Mouse (Mus musculus) adrenal gland, postnatal 14 days (tissue): ENCODE measurements at regions not wholly inside any gene's neighbourhood (a gene's known extent, or its start where the extent isn't known, plus 50 kb on each side); places are given as distances from the start of the nearest gene placed in this dataset.

ENCODE experiments used
- DNase-seq: peaks from one replicate; pipeline ENCODE4 v3.0.0; 2021; ENCODE audit warnings: mixed read lengths

DNA sequence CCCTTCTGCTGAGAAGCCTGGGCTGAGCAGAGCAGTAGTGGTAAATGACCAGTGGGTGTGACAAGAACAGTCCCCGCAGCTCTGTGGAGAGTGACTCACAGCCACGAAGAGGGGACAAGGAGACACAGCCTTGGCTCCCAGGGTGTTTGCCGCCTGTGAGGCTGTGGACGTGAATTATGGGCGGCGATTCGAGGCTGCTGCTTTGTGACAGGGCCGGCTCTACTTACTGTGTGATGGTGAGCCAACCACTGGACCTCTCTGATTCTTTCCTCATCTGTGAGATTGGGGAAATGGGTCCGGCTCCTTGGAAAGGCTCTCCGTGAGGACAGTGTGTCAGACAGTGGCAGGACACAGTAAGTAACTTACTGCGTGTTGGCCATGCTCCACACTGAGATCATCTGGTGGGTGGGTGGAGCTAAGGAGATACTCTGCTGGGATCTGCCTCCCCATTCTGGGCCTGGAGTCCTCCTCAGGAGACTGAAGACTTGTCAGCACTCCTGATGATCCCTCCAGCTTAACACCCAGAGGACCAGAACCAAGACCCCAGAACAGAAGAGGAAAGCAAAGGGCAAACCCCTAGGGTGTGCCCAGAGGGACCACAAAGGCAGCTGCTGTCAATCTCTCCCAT lies 233.3 kb upstream of the Tle3 start:
- peak; percentile 69 for DNase-seq

DNA sequence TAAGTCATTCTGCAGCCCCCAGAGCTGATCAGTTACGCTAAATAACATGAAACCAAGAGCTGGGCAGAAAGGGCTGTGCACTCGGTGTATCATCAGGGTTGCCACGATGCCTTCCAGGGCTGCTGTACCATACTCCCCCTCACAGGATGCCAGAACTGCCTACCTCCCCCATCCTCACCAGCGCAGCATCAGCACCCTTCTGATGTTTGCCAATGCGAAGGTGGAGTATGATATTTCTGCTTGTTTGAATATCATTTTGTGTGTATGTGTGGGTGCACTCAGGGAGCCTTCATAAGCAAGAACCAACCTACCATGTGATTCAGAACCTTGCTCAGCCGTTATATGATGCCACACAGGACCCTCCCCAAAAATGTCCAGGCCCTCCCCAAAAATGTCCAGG lies 229.1 kb upstream of the Tle3 start:
- DNase-seq, result no peak

DNA sequence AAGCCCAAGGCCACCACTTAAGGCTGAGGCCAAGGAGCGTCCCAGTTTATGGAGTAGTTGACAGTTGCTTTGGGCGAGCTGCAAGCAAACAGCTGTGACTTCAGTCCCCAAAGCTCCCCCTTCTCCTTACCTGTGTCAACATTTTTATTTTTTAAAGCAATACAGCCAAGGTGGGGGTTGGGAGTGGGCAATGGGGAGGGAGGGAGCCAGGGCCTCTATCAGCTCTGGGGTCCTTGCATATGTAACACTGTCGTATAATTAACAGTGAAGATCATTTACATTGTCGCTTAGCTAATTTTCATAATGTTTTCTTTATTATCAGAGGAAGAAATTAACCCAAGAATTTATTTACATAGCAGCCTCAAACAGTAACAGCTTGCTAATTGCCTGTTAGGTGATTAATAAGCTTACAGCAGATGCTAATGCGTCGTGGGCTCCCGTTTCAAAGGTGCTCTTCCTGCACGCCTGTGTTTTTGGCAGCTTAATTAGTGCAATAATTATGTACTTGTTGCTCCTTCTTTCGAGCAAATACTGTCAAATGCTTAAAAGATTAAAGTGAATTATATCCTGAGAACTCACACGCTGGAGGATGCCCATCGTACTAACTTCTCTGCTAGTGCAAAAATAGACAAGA lies 227.4 kb upstream of the Tle3 start:
- DNase-seq, result no peak

DNA sequence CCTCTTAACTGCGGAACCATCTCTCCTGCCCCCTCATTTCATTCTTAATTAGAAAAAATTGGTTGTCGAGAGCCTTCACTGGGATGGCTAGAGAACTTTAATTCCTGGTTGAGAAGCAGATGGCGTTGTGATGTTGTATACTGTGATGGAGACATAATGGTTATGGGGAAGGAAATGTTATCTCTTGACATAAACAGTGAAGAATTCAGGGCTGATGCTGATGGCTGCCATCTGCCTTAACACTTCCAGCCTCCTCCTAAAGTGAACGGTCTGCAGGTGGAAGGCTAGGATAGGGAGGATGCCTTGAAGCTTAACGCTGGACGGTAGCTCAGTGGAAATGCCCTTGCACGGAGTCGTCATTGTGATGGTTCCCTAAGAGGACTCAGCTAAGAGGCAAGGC lies 226.4 kb upstream of the Tle3 start:
- no peak for DNase-seq

DNA sequence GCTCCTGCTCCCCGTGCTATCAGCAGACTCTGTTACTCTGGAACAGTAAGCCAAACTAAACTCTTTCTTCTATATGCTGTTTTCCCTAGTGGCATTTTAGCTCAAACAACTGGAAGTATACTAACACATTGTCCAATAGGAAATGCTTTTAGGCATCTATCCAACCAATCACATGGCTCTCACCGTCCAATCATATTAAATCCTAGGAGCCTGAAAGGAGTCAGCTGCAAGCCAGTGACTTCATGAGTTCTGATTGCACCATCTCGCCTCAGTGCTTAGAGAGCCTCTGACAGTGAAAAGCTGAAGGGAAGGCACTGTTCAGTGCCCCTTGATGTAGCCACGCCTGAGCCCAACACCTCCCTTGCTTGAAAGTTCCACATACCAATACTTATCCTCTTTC lies 221.0 kb upstream of the Tle3 start:
- DNase-seq, result no peak

DNA sequence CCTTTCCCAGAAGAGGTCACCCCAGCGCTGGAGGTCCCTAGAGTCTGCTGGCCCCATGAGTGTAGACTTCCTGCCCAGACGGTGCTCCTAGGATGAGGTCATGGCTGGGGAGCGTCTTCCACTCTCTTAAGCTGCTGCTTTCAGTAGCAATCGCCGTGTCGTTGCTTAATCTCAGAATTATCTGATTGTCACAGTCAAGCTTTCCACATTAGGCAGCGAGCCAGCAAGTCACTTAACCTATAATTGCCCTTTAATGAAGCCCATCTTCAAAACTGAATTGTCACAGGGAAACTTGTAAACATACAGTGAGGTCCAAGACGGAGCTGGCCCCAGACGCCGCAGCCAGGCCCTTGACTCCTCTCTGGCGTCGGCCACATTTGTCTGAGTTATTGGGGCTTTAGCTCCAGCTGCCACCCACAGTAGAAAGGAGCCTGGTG lies 220.2 kb upstream of the Tle3 start:
- no peak for DNase-seq

DNA sequence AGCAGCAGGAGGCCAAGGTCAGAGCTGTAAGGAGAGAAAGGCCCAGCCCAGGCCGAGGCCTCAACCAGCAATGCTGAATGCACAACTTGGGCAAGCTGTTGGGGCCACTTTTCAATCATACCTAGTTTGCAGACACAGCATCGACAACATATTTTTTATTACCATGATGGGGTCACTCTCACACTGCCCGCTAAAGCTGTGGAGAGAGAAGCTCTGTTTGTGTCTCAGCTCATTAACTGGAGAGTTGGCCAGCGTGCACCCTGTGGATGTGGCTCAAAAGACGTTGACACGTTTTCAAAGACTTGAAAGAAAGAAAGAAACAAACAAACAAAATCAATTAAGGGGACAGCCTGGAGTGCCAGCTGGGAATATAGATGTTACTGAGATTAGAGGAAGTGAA lies 217.4 kb upstream of the Tle3 start:
- no peak for DNase-seq

DNA sequence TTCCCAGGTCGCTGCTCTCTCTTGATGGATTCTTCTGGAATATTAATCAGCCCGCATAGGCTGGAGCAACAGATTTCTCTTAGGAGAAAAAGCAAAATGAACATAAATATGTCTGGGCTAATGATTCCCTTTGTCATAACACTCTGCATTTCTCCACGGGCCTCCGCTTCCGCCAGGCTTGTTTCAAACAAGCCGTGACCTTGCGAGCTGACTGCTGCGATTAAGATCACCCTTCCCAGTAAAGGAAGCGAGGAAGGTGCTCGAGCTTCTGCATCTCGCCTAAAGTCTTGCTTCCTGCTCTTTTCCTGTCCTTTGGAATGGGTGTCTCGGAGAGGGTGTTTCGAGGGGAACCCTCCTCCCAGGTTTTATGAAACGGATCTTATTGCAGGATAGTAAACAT lies 216.3 kb upstream of the Tle3 start:
- DNase-seq, result peak; percentile 40

DNA sequence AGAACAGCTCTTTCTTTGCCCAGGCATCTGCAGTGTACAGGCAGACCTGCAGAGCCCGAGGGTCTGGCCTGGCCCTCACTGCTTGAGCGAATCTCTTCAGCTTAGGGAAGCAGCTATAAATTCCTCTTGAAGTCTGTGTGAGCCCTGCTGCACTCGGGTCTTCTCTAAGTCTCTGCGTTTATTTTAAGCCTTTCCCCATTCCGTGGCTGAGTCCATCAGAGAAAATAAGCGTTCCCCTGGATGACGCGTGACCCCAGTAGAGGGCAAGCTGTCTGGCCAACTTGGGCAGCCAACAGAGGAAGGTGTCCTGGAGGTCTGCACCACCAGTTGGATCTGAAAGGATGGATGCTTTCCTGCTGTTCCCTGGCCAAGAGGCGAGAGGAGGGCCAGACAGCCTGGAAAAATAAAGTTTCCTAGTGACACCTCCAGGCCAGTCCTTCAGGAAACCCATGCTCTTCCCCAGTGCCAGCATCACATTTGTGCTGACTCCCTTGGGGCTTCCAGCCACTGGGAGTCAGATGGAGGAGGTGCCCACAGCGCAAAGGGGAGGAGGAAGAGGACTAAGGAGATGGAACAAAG lies 213.9 kb upstream of the Tle3 start:
- DNase-seq, result no peak

DNA sequence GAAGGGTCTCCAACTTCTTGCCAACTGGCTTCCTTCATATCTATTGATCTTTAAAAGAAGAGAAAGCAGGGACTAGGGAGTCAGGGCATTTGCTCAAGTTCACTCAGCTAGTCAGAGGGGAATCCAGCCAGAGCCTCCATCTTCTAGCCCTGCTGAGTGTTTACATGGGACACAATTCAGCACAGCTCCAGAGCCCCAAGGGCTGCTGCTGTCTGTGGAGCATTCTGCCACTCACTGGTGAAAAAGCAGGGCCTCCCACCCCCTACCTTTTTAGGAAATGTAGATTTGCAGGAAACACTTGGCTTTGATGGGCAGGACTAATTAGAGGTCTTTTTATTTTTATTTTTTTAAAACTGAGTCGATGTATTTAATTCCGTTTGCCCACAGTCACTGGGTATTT lies 213.0 kb upstream of the Tle3 start:
- no peak for DNase-seq

DNA sequence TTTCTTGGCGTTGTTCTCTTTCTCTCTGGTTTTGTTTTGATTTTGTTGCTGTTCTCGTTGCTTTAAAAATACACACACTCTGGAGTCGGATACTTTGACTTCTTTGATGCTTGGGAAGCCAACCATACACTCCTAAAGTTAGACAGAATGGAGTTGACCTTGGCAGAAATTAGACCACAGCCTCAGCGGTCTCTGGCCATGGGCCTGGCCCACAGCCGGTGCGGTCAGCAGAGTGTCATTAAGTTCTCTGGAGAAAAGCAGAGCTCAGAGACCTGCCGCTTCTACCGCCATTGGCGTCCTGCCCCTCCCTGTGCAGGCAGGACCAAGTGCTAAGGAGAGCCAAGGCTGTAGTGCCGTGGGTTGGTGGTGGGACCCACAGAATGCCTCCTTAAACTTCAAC lies 212.6 kb upstream of the Tle3 start:
- DNase-seq, result no peak

DNA sequence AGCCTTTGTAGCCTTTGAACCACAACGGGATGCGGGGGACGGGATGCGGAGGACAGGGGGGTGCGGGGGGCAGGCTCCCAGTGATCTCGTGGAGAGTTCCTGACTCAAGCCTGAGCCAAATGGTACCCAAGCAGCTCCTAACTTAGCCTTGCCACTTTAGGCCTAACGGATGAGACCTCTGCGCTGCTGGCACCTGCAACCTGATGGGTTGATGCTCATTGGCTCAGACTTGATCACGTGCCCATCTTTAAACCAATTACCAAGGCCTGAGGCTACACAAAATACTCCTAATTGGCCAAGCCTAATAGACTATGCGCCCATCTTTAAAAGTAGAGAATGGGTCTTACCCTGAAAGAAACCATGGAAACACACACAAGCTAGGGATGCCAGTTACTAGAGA lies 209.3 kb upstream of the Tle3 start:
- DNase-seq, result no peak

DNA sequence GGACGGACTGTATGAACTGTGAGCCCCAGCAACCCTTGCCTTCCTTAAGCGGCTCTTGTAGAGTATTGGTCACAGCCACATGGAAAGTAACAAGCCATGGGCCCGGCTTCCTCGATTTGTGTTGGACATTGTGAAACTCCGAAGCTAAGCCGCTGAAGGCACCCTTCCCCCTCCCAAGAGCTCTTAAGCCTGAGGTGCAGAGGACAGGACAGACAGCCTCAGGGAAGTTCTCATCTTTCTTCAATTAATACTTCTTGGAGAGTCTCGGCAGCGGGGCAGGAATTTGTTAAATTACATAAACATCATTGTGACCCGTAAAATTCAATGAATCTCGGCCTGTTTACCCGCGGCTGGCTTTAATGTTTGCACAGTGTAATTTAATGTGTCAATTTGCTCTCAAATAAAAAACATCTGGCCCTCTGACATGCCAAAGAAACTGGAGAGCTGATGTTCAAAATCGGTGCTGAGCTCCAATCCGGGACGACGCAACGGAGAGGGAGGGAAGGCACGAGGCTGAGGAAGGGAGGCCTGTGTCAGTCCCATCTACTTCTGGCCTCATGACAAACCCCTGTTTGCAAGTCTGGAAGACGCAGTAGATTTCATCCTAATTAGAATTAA lies 208.4 kb upstream of the Tle3 start:
- DNase-seq, result no peak

DNA sequence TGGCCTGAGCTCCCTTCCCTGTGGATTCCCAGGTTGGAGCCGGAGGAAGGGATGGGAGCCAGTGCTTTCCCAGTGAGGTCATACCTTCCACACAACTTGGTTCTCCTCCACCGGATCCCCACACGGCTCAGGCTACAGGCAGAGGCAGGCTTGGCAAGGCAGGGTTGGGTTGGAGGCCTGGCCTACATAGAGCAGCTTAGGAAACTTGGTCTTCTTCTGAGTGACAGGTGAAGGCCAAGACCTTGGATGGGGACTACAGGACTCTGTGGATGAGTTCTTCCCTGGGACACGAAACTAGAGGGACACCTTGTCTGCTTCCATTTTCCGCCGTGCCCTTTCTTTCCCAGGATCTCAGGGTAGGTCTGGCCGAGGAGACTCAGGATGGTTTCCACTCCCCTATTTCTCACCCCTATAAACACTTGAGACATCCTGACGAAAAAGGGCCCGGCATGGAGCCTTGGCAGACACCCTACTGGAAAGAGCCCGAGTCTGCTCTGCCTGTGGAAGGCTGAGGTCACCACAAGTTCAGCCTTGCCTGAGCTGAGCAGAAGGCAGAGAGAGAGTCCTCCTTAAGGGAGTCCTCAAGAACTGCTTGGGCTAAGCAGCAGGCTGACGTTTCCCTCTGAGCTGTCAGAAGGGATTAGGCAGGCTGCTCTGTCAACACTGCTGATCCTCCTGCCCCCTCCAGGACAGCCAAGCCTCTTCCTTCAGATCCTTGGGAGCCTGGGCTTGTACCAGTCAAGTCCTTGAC lies 207.5 kb upstream of the Tle3 start:
- DNase-seq, result peak; percentile 71

DNA sequence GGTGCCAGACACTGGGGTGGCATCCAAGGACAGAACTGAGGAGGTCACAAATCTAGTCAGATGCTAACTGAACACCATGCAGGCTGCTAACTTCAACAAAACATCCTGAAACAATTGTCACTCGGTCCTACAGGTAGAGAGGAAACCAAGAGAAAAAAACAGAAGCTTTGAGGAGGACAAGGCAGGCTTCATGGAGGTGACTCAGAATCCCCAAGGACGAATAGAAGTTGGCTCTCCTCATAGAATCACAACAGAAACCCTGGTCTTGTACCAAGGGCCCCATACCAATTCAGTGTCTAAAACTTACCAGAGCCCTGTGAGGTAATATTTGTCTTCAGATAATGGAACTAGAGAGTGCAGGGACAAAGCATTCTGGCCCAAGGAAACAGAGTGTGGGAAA lies 206.1 kb upstream of the Tle3 start:
- DNase-seq, result no peak

DNA sequence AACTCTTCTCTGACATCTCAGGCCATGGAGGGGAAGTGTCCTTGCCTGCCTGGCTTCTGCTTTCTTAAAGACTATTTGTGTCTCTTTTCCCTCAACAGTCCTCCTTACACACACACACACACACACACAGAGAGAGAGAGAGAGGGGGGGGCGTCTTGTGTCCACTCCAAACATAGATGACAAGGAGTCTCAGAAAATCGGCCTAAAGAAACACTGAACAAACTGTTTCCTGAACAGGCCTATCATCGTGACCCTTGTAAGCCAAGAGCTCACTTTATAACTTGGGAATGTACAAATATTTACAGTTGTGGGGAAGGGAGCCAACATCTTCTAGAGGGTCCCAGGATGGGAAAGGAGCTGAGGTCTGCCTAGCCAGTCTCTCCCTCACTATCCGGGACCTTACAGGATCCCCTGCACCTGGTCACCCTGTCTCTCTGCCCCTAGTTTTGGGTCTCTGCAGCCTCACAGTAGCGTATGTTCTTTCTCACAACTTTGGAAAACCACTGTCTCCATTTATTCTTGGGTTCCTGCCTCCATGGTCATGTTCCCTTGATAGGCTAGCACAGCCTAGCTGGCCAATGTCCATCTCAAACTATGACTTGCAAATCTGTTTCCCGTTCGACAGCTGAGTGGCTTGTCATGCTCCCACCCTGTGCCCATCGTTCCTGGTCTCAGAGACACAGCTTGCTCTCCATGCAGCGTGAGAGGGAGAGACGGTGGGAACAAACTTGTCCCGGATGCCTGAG lies 204.9 kb upstream of the Tle3 start:
- no peak for DNase-seq

DNA sequence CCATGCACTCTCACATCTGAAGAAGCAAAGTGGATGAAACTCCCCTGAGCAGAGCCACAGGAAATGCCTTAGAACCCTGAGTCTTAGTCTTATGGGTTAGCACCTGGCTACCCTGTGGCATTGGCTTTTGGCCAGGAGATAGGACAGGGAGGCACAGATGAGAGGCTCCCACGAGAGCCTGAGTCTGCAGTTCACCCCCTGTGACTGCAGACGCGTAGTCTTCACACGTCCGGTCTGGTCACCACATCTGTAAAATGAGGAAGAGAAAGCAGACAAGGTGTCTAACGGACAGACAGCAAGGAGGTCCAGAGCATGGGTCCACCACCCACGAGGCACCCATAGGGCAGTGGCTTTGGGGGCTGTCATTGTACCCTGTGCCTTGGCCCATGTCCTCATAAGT lies 203.2 kb upstream of the Tle3 start:
- DNase-seq, result no peak

DNA sequence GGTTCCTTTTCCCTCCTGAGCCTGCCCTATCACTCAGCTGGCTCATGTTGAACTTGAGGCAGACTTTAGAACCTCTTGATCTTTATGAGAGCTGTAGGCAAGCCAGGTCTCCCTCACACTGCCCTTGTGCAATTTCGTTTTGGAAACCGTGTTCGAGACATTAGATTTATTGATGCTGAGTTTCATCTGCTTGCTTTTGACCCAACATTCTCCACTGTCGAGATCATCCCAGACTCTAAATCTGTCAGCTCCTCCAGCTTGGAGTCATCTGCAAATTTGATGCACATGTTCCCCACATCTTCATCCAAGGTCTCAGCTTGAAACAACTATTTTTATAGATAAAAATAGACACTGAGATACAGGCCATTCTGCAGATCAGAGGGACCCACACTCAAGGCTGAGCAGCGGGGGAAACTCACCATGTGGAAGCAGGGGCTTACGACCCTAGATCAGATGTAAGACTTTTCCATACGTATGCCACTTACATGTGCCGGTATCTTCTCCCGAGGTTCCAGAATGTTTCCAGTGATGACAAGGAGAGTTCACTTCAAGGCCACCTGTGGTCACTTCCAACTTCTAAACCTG lies 202.6 kb upstream of the Tle3 start:
- no peak for DNase-seq

DNA sequence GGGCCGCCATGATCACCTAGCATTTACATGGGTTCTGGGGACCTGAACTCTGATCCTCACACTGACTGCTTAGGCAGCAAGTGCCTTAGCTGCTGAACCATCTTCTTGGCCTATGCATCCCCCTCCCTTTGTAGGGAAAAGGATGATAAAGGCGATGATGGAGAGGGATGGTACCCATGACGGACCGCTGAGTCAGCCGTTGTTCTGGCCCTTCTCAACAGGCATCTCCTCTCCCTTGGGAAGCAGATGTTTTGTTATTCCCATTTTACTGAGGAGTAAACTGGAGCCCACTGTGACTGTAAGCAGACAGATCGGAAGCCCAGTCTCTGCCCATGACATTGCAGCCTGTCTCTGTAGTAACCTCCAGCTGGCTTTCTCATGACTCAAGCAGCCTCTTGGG lies 201.2 kb upstream of the Tle3 start:
- no peak for DNase-seq

DNA sequence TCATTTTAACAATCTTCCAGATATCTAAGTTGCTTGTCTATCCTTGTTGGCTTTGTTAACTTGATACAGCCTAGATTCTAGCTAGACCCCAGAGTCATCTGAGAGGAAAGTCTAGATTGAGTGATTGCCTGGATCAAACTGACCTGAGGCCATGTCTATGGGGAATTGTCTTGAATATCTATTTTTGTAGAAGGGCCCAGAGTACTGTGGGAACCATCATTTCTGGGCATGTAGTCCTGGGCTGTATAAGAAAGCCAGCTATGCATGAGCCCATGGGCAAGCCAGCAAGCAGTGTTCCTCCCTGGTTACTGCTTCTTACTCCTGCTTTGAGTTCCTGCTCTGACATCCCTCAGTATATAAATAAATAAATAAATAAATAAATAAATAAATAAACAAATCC lies 199.7 kb upstream of the Tle3 start:
- no peak for DNase-seq

DNA sequence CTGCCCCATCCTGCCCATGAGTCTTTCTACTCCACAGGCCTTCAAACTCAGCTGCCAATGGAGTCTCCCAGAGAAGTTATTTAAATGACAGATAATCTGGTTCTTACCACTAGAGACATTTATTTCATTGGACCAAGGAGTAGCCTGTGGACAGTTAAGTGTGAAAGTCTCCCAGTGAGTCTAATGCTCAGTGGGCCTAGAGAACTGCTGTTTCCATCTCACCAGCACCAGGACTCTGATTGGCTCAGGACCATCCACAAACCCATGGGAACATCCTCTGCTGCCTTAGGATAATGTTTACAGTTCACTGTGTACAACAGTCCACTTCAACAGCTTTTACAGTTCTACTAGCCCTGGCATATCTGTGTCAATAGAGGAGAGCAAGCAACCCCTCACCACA lies 198.6 kb upstream of the Tle3 start:
- no peak for DNase-seq

DNA sequence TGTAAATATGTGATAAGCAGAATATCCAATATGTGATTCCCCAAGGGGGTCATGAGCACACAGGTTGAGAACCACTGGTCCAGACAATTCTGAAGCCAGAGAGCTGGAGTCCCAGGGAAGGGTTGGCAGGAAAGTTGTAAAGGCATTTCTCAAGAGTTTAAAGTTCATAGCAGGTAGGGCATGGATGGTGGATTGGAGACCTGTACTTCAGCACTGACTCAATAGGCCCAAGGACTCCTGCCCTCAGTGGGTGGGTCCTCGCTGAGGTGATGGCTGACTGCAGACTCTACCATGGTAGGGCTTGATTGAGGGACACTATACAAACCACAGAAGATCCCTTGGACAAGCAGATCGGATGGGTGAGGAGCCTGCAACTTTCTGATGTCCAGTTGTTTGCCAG lies 196.8 kb upstream of the Tle3 start:
- DNase-seq, result no peak
